Mouse (Mus musculus) adipocyte (in vitro differentiated cells): Measurements from ENCODE around the gene Mlh3.

Experiments
- DNase-seq: peaks from one replicate; pipeline ENCODE4 v3.0.0-alpha.2; 2016; ENCODE audit warnings: low spot score

Mlh3 gene

GRCm38 (mm10) chr12:85280845-85281651, 10.6 kb upstream of the Mlh3 start:
- no peak for DNase-seq

GRCm38 (mm10) chr12:85280105-85280844, 9.9 kb upstream of the Mlh3 start:
- DNase-seq: peak; percentile 98

- peak; percentile 64 for DNase-seq
Measured at GRCm38 (mm10) chr12:85279396-85280080, 9.1 kb upstream of the Mlh3 start.

- DNase-seq: no peak
Measured at GRCm38 (mm10) chr12:85278919-85279318, 8.5 kb upstream of the Mlh3 start.

DNA sequence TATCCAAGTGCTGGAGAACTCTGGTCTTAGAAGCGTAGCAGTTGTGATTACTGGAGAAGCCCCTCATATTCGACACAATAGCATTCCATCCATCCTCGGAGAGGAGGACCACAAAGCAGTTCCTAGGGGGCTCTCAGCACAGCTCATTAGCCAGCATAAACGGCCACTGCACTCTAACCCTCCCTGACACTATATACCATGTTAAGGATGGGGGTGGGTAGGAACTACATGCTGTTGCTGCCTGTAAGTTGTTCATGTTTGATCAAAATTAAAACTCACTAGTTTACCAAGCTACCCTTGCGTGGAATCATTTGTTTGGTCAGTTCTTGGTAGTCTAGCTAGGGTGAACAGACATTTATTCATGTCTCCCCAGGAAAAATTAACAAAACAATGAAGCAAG, 5.9 kb upstream of the Mlh3 start:
- DNase-seq: no peak

DNA sequence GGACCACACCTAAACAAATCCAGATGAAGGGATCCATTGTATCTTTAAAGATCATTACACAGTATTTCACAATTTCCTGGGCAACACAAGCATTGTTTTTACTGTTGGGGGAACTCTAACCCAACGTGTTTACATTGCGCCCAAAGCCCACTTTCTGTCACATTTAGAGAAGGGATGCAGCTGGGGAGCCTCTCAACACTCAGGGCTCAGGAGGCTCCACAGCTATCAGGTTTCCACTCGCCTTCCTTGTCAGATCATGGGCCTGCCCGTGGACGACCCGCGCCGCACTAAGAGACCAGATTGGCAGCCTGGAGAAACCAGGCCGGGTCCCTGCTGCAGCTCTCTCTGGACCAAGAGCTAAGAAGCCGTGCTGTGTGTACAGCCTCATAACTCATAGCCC, 3.1 kb upstream of the Mlh3 start:
- no peak for DNase-seq

GRCm38 (mm10) chr12:85271843-85272206, 1.4 kb upstream of the Mlh3 start:
- DNase-seq: peak; percentile 50

GRCm38 (mm10) chr12:85271132-85271842, 888 bp upstream of the Mlh3 start:
- DNase-seq: peak; percentile 31

GRCm38 (mm10) chr12:85269821-85270220, 578 bp downstream of the Mlh3 start:
- DNase-seq: no peak

- no peak for DNase-seq
Measured at GRCm38 (mm10) chr12:85266248-85266647, 4.2 kb downstream of the Mlh3 start.

GRCm38 (mm10) chr12:85264940-85265339, 5.5 kb downstream of the Mlh3 start:
- DNase-seq: no peak

DNA sequence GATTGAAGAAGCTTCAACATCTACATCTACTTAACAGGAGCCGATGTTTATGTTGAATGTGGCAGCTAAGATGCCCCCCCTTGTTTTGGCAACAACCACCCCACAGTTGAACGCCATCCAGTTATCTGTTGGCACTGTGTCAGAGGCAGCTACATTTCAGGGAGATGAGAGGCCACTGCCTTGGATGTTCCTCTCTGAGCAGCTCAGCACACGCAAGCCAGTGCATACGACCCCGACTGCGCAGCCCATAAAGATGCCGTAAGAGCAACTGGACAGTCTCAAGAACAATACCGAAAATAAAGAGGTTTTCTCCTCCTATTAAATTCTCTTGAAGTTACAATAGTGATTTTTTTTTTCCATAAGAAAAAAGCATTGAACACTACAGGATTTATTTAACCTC, 5.9 kb downstream of the Mlh3 start:
- no peak for DNase-seq

DNA sequence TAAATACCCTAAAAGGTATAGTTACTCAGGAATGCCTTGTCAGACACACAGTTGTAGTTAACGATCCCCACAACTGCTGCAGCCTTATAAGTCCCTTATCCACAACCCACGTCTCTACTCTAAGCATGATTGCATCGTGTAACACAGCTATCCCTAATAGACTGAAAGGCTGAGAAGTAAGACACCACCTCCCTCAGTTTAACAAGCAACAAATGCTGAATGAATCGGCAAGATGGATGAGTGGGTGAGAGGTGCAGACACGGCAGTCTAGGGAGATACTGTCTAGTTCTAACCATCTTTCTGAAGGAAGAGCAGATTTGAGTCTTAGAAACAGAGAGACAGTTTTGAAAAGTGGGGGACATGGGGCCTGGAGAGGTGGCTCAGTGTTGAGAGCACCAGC, 7.2 kb downstream of the Mlh3 start:
- no peak for DNase-seq

DNA sequence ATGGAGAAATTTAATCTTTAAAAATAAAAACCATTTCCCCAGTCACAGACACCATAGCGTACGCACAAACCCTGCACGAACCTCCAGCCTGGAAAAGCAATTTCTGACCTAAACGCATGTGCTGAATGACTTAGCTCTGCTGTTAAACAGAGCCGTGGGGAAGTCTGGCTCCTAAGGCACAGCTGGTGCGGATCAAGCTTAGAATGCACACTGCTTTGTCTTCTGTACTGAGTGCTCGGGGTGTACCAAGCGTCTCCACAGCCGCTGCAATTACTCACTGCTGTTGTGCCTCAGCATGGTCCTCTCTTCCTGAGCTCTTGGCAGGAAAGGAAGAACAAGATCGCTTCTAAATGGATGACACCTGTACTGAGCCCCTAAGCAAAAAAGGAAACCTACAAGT, 7.9 kb downstream of the Mlh3 start:
- DNase-seq: no peak

GRCm38 (mm10) chr12:85257008-85257639, 13.3 kb downstream of the Mlh3 start:
- DNase-seq: no peak

DNA sequence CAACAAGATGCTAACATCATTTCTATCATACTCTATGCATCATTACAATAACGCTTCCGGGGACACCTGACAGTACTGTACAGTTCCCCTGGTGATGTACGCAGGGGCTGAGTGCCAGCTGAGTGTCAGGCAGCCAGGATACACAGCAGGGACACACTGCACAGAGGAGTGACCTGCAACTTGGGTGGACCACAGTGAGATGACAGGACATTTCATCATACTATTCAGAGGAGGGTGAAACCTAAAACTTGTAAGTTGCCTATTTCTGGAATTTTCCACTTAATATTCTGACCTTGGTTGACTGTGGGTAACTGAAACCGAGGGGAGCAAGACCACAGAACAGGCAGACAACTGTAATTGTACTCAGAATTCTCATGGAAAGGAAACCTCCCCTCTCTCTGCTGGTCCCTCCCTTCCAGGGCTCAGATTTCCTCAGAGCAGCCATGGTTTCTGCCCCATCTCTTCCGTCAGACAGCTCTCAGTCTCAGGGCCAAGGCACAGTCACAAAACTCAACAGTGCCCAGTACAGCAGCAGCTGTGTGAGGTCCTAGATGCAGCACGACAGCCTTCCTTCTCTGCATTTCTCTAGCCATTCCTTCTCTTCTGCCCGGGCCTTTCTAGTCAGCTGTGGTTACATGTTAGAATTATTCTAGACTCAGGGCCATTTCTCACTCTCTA, 14.2 kb downstream of the Mlh3 start:
- DNase-seq: no peak

DNA sequence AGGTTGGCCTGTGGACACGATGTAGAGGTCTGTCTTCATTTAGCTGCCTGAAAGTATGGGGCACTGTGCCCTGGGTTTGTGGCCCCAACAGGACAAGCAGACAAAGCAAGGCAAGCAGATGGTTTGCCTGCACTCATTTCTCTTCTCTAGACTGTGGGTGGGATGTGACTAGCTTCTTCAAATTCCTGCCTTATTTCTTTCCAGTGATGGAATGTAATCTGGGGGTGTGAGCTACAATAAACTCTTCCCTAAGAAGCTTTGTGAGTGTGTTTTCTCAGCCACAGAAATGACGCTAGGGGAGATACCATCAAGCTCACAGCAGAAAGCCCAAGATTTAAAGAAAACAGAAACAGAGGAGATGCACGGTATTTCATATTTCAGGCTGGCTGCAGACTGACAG, 18.3 kb downstream of the Mlh3 start:
- DNase-seq: no peak

DNA sequence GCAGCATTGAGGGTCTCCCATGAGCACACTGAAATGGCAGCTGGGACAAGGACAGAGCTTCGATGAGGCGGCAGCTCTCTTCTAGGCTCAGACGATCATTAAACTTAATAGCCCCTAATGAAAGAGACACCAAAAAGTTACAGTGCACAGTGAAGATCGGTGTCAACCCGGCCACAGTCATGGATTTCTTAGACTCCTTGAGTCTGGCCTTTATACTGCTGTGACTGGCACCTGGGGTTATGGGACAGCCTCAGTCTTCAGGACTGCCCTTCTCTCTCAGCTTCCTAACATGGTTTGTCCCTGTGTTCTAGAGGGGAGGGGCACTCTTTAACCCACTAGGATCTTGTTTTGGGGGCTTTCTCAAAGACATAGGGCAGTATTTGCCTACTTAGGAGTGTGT, 32.8 kb downstream of the Mlh3 start:
- no peak for DNase-seq

DNA sequence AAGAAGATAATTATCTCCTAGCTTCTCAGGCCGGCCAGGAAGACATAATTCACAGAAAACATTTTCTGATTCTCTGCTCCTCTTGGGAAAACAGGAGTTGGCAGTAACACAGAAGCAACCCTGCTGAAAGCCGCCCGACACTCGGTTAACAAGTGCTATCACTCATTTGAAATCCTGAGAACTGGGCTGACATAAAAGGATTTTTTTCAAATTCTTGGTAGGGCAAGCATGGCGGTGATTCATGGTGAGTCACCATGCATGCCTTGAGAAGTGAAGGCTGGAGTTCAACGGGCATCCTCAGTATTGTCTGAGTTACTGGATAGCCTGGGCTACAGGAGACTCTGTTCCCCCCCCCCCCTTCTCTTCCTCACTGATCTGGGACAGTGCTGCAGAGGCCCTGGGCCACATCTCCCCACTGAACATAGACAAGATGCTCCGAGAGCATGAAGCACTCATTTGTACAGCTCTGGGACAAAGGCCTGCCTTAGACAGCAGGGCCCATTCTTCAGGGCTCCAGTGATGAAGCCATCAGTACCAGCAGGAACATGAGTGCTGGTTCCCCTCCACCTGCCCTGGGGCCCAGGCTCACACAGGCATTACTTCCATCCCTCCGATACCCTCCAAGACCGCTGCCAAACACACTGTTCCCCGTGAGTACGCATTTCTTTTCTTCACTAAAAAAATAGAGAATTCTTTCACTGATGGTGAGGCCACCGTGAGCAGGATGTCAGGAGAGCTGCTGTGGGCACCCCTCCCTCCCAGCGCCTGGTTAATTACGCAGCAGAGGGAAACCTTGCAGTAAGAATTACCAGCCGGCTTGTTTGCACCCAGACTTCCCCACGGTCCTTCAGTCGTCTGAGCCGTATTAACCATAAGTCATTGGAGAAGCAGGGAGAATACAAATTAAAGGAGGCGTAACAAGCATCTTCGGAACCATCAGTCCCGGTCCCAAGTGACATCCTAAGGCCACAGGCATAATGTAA, 36.7 kb downstream of the Mlh3 start:
- DNase-seq: peak; percentile 27
